Mouse (Mus musculus): ENCODE measurements around the gene Smad3. TPM values are rescaled to one million over a fixed set of nuclear protein-coding genes. Genes with fewer than 3 reads are reported as not detected.

Gene Smad3
- polyA plus RNA-seq, 1 experiment, result 6.3 TPM

DNA sequence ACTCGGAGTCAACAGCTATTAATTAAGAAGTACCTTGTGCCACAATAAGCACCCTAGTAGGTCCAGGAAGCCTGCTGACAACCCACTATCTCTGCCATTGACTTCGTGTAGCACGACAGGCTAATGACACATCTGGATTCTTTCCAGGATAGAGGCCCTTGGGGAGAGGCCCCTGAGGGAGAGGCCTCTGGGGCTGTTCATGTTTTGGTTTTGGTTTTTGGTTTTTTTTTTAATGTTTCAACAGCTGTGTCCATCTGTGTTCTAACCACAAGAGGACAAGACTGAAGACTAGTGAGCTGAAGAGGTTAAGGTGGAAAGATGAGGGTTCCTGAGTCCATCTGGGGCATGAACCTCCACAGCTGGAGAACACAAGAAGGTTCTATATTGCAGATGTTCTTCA lies 15.5 kb downstream of the Smad3 start:
- peaks cover 49% of the 10 kb centered on the region for H3K79me2 ChIP-seq (ENCODE audit: control insufficient read depth, insufficient read depth)

GRCm38 (mm10) chr9:63741792-63742191 lies 16.0 kb downstream of the Smad3 start:
- peaks cover 9% of the 10 kb centered on the region for H3K36me3 ChIP-seq (ENCODE audit: control insufficient read depth, insufficient read depth)
- H3ac ChIP-seq (ENCODE audit: control insufficient read depth, insufficient read length, low read depth), result no peak overlapping the region
- peaks cover 2% of the 10 kb centered on the region for H3K79me3 ChIP-seq (ENCODE audit: low read depth)
- H3K4me3 ChIP-seq (ENCODE audit: insufficient read depth, poor library complexity, severe bottlenecking), result no peak overlapping the region
- TF ChIP-seq MYOG (IDR thresholded peaks at IDR 0.05; ENCODE audit: control insufficient read depth, extremely low read depth, insufficient read length) (no peak), MYOD1 (IDR thresholded peaks at IDR 0.05; ENCODE audit: control insufficient read depth, insufficient read length, low read depth) (no peak), CTCF (IDR thresholded peaks at IDR 0.05; ENCODE audit: control insufficient read depth, insufficient read depth, insufficient read length) (no peak), MAX (IDR thresholded peaks at IDR 0.05) (no peak), FOSL1 (IDR thresholded peaks at IDR 0.05; ENCODE audit: insufficient read depth, low read length, poor library complexity, severe bottlenecking) (no peak), USF1 (IDR thresholded peaks at IDR 0.05; ENCODE audit: low read depth) (no peak), CEBPB (IDR thresholded peaks at IDR 0.05; ENCODE audit: low read depth) (no peak)
- no peaks in the 10 kb centered on the region for H3K27me3 ChIP-seq (ENCODE audit: control insufficient read depth, insufficient read depth, insufficient read length)
- peaks cover 45% of the 10 kb centered on the region for H3K79me2 ChIP-seq (ENCODE audit: control insufficient read depth, insufficient read depth)

More for the DNA sequence above, 15.5 kb downstream of the Smad3 start:
- H3ac ChIP-seq (ENCODE audit: control insufficient read depth, insufficient read length, low read depth), result no peak overlapping the region
- no peak for TF ChIP-seq CEBPB (IDR thresholded peaks at IDR 0.05; ENCODE audit: low read depth)
- no peak for TF ChIP-seq FOSL1 (IDR thresholded peaks at IDR 0.05; ENCODE audit: insufficient read depth, low read length, poor library complexity, severe bottlenecking)
- no peak for TF ChIP-seq CTCF (IDR thresholded peaks at IDR 0.05; ENCODE audit: control insufficient read depth, insufficient read depth, insufficient read length)
- TF ChIP-seq MYOG (IDR thresholded peaks at IDR 0.05; ENCODE audit: control insufficient read depth, extremely low read depth, insufficient read length), result no peak
- no peak for TF ChIP-seq USF1 (IDR thresholded peaks at IDR 0.05; ENCODE audit: low read depth)
- TF ChIP-seq MAX (IDR thresholded peaks at IDR 0.05), result peak; percentile 56
- TF ChIP-seq MYOD1 (IDR thresholded peaks at IDR 0.05; ENCODE audit: control insufficient read depth, insufficient read length, low read depth), result peak; percentile 53
- H3K4me3 ChIP-seq (ENCODE audit: insufficient read depth, poor library complexity, severe bottlenecking), result no peak overlapping the region
- H3K27me3 ChIP-seq (ENCODE audit: control insufficient read depth, insufficient read depth, insufficient read length), result no peaks in the 10 kb centered on the region
- peaks cover 2% of the 10 kb centered on the region for H3K79me3 ChIP-seq (ENCODE audit: low read depth)
- H3K36me3 ChIP-seq (ENCODE audit: control insufficient read depth, insufficient read depth), result peaks cover 9% of the 10 kb centered on the region

DNA sequence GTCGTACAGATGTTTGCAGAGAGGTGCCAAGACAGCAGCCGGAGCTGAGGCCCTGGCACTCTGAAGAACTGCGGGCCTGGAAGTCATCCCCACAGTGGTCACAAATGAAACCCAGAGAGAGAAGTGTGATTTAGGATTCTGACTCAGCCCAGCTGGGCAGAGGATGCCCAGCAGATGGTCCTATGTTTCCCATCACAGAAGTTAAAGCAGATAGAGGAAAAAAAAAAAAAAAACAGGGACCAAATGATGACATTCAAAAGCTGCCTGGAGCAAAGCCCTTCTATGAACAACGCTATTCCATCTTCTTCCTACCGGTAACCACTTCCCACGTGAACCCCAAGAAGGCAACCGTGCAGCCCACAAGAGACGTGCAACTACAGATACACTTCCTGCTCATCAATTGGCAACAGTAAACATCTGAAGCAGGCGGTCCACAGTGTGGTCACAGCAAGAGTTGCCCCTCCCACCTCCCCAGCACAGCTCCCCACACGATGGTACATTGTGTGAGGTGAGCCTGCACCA lies 17.4 kb downstream of the Smad3 start:
- Histone ChIP-seq H3K4me3 (ENCODE audit: insufficient read depth, poor library complexity, severe bottlenecking) (no peak overlapping the region), H3ac (ENCODE audit: control insufficient read depth, insufficient read length, low read depth) (no peak overlapping the region), H3K36me3 (ENCODE audit: control insufficient read depth, insufficient read depth) (peaks cover 9% of the 10 kb centered on the region), H3K79me3 (ENCODE audit: low read depth) (peaks cover 2% of the 10 kb centered on the region), H3K27me3 (ENCODE audit: control insufficient read depth, insufficient read depth, insufficient read length) (no peaks in the 10 kb centered on the region), H3K79me2 (ENCODE audit: control insufficient read depth, insufficient read depth) (peaks cover 47% of the 10 kb centered on the region)
- TF ChIP-seq CTCF (IDR thresholded peaks at IDR 0.05; ENCODE audit: control insufficient read depth, insufficient read depth, insufficient read length) (no peak), MYOG (IDR thresholded peaks at IDR 0.05; ENCODE audit: control insufficient read depth, extremely low read depth, insufficient read length) (no peak), USF1 (IDR thresholded peaks at IDR 0.05; ENCODE audit: low read depth) (no peak), MAX (IDR thresholded peaks at IDR 0.05) (no peak), CEBPB (IDR thresholded peaks at IDR 0.05; ENCODE audit: low read depth) (no peak), MYOD1 (IDR thresholded peaks at IDR 0.05; ENCODE audit: control insufficient read depth, insufficient read length, low read depth) (no peak), FOSL1 (IDR thresholded peaks at IDR 0.05; ENCODE audit: insufficient read depth, low read length, poor library complexity, severe bottlenecking) (no peak)

GRCm38 (mm10) chr9:63738830-63739229 lies 19.0 kb downstream of the Smad3 start:
- peaks cover 38% of the 10 kb centered on the region for H3K79me2 ChIP-seq (ENCODE audit: control insufficient read depth, insufficient read depth)
- H3K79me3 ChIP-seq (ENCODE audit: low read depth), result peaks cover 2% of the 10 kb centered on the region
- no peak overlapping the region for H3ac ChIP-seq (ENCODE audit: control insufficient read depth, insufficient read length, low read depth)
- no peak for TF ChIP-seq CEBPB (IDR thresholded peaks at IDR 0.05; ENCODE audit: low read depth)
- no peak for TF ChIP-seq MYOG (IDR thresholded peaks at IDR 0.05; ENCODE audit: control insufficient read depth, extremely low read depth, insufficient read length)
- no peak for TF ChIP-seq USF1 (IDR thresholded peaks at IDR 0.05; ENCODE audit: low read depth)
- no peak for TF ChIP-seq MYOD1 (IDR thresholded peaks at IDR 0.05; ENCODE audit: control insufficient read depth, insufficient read length, low read depth)
- TF ChIP-seq CTCF (IDR thresholded peaks at IDR 0.05; ENCODE audit: control insufficient read depth, insufficient read depth, insufficient read length), result no peak
- TF ChIP-seq FOSL1 (IDR thresholded peaks at IDR 0.05; ENCODE audit: insufficient read depth, low read length, poor library complexity, severe bottlenecking), result no peak
- TF ChIP-seq MAX (IDR thresholded peaks at IDR 0.05), result no peak
- H3K4me3 ChIP-seq (ENCODE audit: insufficient read depth, poor library complexity, severe bottlenecking), result no peak overlapping the region
- H3K27me3 ChIP-seq (ENCODE audit: control insufficient read depth, insufficient read depth, insufficient read length), result no peaks in the 10 kb centered on the region
- peaks cover 9% of the 10 kb centered on the region for H3K36me3 ChIP-seq (ENCODE audit: control insufficient read depth, insufficient read depth)

DNA sequence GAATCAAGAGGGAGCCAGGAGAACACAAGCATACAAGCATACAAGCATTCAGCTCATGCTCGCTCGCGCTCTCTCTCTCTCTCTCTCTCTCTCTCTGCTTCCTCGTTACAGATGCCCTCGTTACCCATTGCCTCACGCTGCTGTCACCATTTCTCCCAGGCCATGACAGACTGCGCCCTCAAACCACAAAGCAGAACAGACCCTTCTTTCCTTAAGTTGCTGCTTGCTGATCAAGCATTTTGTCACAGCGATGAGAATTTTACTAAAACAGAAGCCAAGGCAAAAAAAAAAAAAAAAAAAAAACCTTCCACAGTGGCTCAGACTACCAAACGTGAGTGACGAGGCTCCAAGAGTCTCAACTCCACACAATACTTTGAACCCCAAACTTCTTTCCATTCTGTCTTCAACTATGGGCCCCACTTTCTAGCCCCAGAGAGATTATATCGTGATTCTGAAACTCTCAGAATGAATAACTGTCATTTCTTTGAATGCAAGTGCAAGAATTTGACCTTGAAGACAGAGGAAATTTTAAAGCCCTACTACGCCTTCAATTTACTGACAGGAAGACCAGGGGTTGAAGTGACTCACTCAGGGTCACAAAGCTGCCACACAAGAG lies 19.6 kb downstream of the Smad3 start:
- Histone ChIP-seq H3K27me3 (ENCODE audit: control insufficient read depth, insufficient read depth, insufficient read length) (no peaks in the 10 kb centered on the region), H3K36me3 (ENCODE audit: control insufficient read depth, insufficient read depth) (peaks cover 9% of the 10 kb centered on the region), H3K4me3 (ENCODE audit: insufficient read depth, poor library complexity, severe bottlenecking) (no peak overlapping the region), H3K79me2 (ENCODE audit: control insufficient read depth, insufficient read depth) (peaks cover 38% of the 10 kb centered on the region), H3ac (ENCODE audit: control insufficient read depth, insufficient read length, low read depth) (no peak overlapping the region), H3K79me3 (ENCODE audit: low read depth) (peaks cover 2% of the 10 kb centered on the region)
- TF ChIP-seq CEBPB (IDR thresholded peaks at IDR 0.05; ENCODE audit: low read depth), result no peak
- no peak for TF ChIP-seq MYOG (IDR thresholded peaks at IDR 0.05; ENCODE audit: control insufficient read depth, extremely low read depth, insufficient read length)
- TF ChIP-seq MAX (IDR thresholded peaks at IDR 0.05), result no peak
- TF ChIP-seq FOSL1 (IDR thresholded peaks at IDR 0.05; ENCODE audit: insufficient read depth, low read length, poor library complexity, severe bottlenecking), result no peak
- TF ChIP-seq USF1 (IDR thresholded peaks at IDR 0.05; ENCODE audit: low read depth), result no peak
- TF ChIP-seq MYOD1 (IDR thresholded peaks at IDR 0.05; ENCODE audit: control insufficient read depth, insufficient read length, low read depth), result no peak
- TF ChIP-seq CTCF (IDR thresholded peaks at IDR 0.05; ENCODE audit: control insufficient read depth, insufficient read depth, insufficient read length), result no peak
